Mouse (Mus musculus) ovary, postnatal 14 days (tissue): ENCODE results near the gene Tmem185b.
A peak's percentile ranks its signal among the peaks of the same experiment; 100 is the strongest.

Experiments used
- DNase-seq: peaks from one replicate; pipeline ENCODE4 v3.0.0; 2022; ENCODE audit warnings: low spot score

Tmem185b gene

DNA sequence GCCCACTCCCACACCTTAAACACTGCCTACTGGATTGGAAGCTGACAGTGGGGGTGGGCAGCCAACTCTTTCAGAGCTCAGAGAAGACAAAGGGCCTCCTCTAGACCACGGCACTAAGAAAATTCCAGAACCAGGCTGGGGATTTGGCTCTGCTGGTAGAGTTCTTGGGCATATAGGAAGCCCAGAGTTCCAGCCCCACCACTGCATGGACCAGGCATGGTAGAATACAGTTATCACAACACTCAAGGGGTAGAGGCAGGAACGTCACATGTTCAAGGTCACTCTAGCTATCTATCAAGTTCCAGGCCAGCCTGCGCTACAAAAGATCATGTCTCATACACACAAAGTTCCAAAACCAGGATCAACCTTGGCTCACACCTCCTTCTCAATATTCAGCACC is 22.8 kb upstream of the Tmem185b start:
- no peak for DNase-seq

DNA sequence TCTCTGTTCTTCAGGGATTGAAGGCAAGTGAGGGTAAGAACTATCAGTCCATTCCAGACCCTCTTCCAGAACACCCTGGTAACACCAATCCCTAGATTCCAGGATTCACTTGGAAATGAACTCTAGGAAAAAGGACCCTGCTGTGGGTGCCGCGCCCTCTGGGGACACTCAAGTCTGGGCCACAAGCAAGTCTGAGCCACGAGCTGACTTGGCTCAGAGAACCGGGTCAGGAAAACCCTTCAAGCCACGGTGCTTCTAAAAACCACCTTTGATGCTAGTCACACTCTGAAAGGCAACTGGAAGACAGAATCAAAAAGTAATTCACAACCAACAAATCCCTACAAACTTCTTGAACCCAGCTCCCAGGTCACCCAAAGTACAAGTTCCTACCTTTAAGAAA is 22.2 kb upstream of the Tmem185b start:
- DNase-seq = no peak

DNA sequence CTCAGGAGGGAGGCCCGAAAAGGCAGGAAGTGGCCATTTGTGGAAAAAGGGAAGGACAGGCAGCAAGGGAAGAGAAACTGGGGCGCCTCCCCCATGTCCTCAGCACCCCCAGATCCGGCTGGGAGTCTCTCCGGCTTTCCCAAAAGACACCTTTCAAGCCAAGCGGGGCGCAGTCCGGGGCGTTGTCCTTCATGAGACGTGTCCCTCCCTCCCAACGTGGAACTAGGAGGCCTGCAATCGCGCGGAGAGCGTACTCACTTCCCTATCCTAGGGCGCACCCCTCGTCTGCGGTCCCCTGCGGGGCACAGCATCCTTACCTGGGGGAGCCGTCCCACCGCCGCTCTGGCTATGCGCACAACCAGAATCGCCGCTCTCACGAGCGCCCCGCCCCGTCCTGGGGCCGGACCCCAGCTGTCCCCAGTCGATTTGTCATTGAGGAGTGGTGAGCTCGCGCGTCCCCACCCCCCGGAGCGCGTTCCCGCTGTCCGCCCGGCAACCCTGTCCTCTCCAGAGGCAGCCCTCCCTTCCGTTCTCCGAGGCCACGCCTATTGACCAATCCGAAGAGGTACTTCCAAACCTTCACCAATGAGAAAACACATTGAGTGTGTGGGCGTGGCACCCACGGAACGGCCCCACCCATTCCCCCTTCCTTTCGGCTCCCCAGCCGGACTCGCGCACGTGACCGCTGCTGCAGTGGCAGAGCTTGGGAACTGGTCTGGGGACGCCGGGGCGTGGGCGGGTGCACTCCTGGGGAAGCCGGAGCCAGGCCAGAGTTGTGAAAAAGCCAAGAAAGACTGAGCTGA is 21.5 kb upstream of the Tmem185b start, which contains the start of gene Ralb:
Ralb (minus strand) TSS at position 535 of the 803 bp plus-strand sequence.
- peak; percentile 89 for DNase-seq

DNA sequence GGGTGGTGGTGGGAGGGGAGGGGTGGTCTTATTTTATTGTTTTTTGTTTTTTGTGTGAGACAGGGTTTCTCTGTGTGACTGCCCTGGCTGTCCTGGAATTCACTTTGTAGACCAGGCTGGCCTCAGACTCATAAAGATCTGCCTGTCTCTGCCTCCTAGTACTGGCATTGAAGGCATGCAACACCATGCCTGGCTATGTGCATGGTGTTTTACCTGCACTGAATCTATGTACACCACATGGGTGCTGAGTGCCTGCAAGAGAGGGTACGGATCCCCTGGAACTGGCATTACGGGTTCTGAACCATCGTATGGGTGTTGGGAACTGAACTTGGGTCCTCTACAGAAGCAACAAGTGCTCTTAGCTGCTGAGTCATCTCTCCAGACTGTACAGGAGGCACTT is 20.0 kb upstream of the Tmem185b start:
- no peak for DNase-seq

DNA sequence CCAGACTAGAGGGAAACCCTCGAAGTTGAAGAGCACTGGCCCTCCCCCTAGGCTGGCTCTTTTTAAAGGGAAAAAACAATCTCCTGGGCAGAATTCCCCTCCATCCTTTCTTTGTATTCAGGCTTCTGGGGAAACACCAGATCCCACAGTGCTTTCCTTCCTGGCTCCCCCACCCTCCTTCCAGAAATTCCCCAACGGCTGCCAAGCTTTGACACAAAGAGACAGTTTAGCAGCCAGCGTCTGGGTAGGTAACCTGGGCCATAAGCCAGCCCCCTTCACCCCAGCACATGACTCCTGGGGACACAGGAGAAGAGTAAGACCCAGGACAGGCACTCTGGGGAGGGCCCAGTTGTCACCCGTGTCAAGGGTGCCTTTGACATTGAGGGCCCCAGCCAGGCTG is 17.4 kb upstream of the Tmem185b start:
- no peak for DNase-seq

DNA sequence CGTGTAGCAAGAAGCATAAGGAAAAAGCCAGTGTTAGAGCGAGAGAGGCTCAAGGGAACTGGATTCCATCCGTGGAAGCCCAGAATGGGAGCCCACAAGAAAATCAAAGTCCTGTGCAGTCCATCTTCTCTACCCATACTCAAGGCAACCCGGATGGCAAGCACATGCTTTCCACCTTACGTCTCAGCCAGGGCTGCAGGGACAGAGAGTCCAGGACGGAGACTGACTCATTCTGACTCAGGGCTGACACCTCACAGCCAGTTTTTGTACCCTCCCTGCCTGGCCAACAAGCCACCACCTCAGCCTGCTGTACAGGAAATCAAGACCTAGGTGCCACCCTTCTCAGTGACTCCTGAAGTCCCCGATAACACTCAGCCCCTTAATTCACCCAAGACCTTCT is 16.5 kb upstream of the Tmem185b start:
- DNase-seq = no peak

DNA sequence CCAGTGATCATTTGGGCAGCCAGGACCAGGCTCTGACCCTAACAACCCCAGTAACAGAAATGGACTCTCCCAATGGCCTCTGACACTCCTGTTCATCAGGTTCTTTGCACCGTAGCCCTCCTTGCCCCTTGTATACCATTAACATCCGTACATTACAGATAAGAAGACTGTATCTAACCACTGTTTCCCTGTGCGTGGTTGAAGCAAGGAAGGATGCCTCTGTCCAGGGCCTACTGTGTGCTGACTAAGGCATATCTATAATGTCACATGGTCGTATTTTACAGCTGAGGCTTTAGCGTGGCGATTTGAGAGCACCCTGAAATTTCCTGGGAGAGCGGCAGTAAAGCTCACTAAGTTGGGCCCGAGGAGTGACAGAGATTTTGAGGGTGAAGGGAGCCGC is 15.6 kb upstream of the Tmem185b start:
- no peak for DNase-seq

DNA sequence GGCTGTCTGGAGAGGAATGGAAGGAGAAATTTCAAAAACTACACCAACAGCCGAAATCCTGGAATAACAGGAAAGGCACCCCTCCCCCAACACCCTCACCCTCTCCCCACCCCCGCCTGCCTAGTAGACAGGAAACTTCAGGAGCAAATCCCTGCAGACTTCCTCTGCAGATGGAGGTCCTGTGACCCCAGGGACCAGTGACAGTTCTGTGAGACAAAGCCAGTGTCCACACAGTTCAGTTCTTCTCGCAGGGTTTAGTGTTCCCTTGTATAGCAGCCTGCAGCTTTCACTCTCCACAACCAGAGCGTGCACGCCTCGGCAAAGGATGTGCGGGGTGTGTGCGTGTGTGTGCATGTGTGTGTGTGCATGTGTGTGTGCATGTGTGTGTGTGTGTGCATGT is 15.1 kb upstream of the Tmem185b start:
- no peak for DNase-seq

DNA sequence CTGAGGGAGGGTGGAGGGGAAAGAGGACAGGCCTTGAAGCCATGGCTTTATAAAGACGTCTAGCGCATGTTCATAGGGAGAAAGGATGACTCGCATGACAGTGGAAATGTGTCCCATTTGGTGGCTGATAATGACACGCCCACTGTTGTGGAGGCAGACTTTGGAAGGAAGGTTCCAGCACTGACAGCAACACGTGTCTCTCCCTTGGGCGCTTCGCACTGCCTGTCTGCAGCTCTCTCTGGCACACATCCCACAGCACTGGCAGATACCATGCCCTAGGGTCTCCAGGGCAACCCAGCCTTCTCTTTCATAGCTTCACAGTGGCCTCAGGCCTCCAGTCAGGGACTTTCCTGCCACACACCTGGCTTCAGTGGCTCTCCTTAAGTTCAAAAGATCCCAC is 7.9 kb upstream of the Tmem185b start:
- no peak for DNase-seq

DNA sequence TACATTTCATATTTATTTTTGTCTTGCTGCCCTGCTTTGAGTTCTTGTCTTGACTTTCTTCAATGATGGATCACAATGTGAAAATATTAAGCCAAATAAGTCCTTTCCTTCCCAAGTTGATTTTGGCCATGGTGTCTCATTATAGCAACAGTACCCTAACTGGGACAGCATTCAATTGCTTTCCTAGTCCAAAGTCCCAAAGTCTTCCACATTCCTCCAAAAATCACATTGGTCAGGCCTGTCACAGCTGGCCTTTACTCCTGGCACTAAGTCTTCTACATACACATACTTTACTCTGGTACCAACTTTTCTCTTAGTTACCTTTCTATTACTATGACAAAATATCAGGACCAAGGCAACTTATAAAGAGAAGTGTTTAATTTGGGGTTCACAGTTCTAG is 7.2 kb upstream of the Tmem185b start:
- DNase-seq = no peak

DNA sequence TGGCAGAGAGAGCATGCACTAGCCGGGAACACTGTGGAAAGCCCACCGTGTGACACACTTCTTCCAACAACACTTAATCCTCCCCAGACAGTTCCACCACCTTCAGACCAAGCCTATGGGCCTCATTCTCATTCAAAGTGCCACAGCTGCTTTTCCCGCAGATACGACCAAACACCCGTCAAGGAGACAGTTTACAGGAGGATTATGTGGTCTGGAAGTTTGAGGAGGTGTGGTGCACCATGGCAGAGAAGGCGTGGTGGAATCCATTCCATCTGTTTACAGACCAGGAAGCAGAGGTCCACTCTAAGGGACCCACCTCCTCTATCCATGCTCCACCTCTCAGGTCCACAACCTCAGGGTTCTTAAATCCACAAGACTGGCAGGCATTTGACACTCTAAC is 6.7 kb upstream of the Tmem185b start:
- DNase-seq = no peak

DNA sequence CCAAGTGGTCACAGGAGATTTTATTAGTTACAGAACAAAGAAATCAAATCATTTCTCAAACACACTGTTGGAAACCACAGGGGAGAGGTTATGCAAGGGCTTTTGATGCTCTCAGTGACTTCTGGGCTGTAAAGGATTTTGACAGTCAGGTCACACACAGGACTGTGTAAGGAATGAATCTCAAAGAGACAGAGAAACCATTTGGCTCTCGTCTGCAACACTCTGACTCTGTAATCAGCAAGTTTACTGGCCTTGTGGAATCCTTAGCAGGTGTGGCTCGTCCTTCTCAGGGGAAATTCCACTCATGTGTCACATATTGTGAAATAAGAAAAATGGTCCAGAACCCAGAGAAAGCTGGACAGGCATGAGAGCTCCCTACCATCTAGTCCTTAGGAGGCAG is 4.9 kb upstream of the Tmem185b start:
- DNase-seq = no peak

DNA sequence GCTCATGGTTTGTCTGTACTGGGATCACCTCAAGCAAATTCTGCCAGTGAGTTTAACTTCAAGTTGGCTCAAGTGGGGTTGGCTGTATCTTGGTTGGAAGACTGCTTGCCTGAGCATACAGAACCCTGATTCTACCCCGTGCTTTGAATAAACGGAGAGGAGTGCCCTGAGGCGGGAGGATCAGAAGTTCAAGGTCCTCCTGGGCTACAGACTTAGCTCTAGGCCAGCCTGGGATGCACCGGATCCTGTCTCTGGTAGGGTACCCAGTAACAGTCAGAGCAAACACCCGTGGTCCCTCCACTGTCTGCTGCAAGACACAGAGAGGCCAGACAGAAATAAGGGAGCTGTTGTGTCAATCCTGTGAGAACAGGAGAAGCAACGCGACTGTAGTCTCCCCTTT is 4.3 kb upstream of the Tmem185b start:
- DNase-seq = no peak

DNA sequence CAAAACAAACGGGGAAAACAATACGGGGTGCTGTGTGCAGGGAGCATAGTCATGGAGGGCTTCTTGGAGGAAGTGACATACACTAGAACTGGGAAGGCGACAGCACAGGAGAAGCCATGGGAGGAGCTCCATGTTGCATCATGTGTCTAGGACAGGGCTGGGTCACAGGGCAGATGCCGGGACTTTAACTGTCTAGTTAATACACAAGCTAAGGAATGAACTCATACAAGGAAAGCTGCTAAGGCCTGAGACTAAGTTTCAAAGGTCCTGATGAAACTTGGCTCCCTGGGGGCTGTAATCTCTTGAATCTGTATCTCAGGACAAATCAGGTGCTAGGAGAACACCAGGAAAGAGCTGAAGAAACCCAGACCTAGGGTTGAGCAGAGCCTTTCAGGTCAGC is 3.2 kb upstream of the Tmem185b start:
- no peak for DNase-seq

DNA sequence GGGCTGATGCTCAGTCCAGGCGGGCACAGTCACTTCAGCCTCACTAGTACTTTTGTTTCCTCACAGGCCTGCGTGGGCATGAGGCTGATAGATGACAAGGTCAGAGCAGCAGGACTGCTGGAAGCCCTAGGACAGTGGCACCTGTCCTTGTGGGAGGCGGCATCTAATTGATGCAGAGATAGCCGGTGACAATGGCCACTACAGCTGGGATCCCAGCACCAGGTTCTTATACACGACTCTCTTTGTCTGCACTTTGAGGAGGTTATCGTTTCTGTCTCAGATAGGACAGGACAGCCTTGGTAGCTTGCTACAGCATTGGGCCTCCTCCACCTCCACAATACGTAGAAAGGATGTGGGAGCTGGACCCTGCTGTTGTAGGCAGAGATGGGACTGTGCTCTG is 2.6 kb upstream of the Tmem185b start:
- no peak for DNase-seq

DNA sequence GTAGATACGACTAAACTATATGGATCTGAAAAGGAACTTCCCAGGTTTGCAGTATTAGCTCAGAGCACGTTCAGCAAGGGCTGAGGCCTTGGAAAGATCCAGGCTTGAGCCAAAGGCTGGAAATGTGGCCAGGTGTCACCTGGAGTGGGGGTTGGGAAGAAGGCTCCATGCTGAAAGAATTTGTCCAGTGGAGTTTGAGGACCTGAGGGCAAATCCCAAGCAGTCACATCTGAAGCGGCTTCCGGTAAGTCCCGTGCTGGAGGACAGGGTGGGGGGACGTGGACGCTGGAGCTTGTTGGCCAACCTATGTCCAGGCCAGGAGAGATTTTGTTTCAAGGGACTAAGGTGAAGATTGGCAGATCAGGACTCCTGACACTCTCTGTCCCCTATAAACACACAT is 2.1 kb upstream of the Tmem185b start:
- no peak for DNase-seq

DNA sequence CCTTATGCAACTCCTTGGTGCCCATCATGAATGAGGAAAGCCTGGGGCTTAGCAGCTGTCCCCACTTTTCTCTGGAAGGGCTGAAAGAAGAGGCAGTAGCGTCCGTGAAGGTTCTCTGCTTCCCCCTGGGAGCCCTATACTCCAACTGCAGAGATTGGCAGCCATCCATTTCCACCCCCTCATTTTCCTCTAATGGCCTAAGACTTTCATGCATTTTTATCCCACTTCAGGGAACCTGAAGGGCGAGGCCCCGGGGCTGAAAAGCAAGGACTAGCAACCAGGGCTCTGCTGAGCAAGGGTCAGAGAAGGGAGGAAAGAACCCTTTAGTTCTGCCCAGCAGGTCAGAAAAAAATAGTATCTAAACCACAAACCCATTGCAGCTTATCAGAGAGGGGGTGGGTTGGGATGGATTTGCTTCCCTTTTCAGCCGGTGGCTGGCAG is 936 bp upstream of the Tmem185b start:
- DNase-seq = peak; percentile 33

DNA sequence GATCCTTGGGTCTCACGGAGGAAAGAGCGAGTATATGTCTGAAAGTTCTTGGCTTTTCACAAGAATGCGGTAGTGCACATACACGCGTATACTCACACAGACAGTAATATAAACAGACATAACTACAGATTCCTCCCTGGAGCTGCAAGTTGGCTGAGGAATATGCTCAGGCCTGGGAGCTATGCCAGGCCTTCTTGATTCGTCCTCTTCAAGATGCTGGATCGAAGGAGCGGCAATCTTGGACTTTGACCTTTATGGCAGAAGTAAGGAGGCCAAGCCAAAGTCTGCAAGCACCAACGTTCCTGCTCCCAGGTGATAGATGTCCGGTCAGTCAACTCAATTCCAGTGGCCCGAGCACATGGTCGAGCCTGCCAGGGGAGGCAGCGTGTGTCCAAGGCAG is 5.0 kb downstream of the Tmem185b start:
- DNase-seq = no peak

DNA sequence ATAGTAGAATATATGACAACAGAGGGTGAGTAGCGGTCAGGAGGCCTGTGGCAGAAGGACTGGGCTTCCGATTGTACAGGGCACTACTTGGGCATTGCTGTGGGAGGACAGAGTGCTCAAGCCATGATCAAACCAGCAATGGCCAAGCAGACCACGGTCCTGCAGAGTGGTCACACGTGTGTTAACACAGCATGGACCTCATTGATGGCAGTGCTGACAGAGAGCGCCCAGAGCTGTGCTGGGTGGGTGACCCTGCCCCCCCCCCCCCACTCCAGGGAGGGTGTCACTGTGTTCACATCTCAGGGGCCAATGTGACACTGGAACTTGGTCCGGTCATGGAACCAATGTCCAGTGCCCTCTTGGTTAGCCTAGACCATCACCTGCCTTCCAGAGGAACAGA is 6.2 kb downstream of the Tmem185b start:
- no peak for DNase-seq

DNA sequence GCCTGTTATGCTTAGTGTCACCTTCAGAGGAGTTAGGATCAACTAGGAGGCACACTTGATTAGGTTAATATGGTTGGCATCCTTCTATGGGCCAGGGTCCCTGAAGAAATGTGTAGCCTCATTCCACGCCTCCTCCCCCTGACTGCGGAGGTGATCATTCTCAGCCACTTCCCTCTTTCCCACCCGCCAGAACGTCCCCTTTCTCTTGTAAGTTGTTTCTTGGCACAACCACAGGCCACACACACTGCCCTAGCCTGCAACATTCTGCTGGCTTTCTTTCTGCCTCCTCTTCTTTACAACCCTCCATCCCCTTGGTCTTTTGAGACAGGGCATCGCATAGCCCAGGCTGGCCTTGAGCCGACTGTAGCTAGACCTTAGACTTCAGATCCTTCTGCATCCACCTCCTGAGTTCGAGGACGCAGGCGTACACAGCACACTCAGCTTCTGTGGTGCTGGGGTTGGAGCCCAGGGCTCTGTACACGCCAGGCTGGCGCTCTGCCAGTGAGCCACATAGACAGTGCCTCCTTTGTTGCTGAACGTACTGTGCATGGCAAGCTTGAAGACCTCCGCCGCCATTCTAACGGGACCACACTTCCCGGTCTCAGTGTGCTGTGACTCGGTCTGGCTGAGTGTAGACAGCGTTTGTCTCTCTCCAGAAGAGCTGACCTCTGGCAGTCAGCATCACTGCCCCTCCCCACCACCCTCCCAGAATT is 7.3 kb downstream of the Tmem185b start:
- no peak for DNase-seq

DNA sequence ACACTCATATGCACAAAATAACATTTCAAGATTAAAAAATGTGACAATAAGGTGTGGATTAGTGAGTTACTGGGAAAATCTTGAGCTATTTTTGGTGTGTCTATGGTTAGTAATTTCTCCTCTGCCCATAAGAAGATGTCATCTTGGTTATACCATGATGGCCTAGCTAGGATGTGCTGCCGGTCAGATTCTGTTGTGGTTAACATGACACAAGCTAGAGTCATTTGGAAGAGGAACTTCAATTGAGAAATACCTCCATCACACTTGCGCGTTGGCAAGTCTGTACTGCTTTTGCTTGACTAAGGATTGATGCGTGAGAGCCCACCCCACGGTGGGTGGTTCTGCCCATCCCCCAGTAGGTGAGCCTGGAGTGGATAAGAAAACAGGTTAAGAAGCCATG is 8.4 kb downstream of the Tmem185b start:
- no peak for DNase-seq

DNA sequence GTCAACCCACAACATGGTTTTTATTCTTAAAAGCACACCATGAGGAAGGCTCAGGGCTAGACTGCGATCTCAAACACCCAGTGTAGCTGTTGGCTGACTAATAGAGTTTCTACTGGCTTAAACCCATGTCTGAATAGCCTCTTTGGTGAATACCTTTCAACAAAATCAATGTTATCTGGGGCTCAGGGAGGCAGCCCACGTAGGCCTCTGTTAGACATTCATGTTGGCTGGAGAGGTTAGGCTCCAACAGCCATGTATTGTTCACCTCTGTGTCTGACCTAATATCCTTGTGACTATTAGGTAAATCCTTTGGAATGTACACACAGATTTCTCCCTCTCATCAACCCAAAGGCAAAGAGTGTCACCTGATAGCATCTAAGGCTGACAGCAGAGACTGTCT is 10.2 kb downstream of the Tmem185b start:
- DNase-seq = no peak

DNA sequence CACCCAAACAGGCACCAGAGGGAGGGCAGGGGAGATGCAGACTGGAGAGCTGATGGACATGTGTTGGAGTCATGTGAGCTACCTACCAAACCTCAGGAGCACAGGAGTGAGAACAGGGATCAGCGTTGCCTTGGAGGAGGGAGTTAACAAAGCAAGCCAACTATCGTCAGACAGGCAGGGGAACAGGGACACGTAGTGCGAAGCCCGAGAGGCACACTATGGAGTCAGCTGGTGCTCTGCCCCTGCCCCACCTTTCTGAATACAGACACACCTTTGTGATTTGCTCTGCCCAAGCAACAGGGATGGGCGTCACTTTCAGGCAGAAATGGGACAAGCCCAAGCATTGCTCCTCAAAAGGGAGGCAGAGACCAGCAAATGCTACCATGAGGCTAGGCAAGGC is 11.7 kb downstream of the Tmem185b start:
- DNase-seq = no peak

DNA sequence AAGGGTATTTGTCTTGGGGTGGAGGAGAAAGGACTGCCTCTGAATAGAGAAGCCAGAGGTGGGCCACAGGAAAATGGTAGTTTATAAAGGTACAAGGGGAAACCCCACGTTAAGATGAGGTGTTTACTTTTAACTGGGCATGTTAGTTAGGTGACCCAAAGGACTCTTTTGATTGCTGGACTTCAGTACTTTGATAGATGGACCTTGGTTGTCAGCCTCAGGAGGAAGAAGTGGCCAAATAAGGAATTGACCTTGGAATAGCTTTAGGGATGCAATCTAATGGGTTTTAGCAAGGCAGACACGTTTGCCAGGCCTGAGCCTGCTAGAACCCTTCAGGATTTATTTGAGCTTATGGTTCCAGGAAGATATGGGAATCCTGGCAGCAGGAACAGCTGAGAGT is 13.3 kb downstream of the Tmem185b start:
- DNase-seq = no peak
